Mouse (Mus musculus): ENCODE results near the gene Grasp.

Gene Grasp

DNA sequence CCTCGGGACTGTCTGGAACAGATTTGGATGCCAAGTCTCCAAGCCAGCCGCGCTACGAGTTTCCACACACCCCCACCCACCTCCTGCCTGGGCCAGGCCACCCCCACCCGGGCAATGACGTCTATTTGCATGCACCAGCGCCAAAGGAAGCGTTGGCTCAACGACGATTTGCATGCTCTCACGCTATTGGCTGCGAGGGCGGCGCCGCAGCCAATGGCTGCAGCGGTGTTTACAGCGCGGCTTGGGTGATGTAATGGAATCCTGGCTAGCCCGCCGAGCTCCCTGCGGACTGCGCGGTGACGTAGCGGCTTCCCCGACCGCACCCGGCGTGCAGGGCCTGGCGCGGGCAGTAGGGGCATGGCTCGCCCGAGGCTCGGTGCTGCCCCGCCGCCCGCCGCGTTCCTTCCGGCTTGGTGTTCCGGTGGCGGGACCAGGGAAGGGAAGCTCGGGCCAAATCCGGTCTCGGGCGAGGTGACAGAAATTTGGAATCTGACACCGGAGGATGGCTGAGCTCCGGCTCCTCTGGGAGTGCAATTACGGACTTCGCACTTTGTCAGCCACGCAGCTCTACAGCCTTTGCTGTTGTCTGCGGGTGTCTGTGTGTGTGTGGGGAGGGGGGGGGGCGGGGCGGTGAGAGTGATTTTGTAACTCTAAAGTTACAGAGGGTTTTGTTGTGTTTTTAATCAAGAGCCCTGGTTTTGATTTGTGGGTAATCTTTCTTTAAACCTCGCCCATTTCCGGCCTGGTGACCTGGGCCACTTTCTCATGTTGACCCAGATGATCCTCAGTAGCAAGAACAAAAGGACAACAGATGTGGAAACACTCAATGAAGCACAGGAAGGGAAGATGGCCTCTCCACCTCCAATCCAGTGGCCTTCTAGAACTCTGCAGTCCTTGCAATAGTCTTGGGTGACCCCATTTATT lies 22.5 kb downstream of the Grasp start:
- DNase-seq (ENCODE audit: low read depth in 2 of 2, low spot score in 2 of 2): peak; percentile 92

DNA sequence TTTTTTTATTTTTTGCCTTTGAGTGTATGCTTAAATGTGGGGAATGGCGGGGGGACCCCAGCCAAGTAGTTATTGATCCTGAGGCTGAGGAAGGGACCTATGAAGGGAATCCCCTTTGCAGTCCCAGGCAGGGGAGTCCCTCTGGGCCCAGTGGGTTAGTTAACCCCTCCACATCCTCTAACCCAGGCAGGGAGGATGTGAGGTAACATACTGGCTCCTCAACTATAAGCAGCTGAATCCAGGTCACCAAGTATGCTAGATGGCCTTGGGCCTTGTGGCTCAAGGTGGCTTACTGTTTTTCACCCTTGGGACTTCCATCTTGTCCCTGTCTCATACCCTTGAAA lies 23.1 kb downstream of the Grasp start:
- DNase-seq (ENCODE audit: low read depth in 2 of 2, low spot score in 2 of 2): no peak

DNA sequence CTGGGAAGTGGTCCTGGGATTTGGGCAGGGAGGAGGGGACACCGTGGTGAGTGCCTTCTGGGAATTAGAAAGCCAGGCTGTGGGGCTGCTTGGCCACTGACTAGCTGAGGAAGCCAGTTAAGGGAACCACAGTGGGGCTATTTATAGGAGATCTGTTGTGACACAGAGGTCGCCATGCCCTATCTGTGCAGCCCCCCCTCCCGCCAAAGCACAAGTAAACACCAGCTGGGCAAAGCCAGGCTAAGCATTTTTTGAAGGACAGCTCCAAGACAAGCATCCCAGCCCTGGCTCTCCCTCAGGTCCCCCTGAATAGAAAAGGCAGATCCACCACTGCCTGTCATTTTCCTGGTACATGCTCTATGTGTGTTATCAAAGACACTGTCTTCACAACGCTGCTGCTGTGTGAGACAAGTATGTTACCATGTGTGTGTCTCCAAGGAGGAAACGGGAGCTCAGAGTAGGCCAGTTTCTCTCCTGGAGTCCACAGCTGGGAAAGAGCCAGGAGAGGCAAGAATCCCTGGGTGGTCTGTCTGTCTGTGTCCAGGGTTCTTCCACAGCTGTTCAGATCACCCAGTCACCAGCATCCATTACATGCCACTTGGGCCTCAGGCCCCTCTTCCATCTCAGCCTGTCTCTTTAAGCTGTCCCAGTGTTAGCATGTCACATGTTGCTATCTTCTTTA lies 24.2 kb downstream of the Grasp start:
- DNase-seq (ENCODE audit: low read depth in 2 of 2, low spot score in 2 of 2): no peak

DNA sequence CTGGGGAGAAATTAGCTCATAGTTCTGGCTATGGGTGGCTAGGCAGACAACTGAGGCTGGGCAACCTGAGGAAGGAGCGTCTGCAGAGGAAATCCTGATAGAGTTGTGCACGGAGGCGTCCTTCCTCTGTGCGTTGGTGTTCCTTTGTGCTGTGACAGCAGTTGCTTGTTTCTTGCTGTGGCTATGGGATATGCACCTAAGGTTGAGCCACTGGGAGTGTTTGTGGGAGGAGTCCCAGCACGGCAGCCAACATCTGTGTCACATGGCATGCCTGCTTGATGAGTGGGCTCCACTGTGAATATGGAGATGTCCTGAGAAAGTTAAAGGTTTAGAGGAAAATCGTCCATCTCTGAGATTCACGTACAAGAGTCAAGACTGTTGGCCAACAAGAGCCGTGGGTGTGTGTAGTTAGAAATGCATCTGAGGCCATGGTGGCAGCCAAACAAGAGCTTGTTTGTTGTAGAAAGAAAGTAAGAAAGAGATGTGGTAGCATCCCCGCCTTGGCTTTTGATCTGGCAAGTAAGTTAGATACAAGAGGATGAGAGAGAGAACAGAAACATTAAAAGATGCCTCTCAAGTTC lies 26.3 kb downstream of the Grasp start:
- no peak for DNase-seq (ENCODE audit: low read depth in 2 of 2, low spot score in 2 of 2)

DNA sequence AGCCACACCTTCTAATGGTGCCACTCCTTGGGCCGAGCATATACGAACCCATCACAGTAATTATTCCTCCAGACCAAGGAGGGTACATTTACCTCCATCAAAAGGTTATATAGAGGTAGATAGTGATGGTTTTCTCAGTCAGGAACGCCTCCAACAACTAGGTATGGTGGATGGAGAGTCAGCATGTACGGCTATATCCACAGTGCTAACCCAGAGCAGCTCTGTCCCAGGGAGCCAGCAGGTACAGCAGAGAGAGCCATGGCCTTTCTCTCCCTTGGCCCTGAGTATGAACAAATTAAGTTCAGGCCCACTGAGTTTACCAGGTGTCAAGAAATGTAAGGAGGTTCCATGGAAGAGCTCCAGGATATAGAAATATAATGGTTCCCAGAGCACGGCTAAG lies 27.9 kb downstream of the Grasp start:
- no peak for DNase-seq (ENCODE audit: low read depth in 2 of 2, low spot score in 2 of 2)

DNA sequence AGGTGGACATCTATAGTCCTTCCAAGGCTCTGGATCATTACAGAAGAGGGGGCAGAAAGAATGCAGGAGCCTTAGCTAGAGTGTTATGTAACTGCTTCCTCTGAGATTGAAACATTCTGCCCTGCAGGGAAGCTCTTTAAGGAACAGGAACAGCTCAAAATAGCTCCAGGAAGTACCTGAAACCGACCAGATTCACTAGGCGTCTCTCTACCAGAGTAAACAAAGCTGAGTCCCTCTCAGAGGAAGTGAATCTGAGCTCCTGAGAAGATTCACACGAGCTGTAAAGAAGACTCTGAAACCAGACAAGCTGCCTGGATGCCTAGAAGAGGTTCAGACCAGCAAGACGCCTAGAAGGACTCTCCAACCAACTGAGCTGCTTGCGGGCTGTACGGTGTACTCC lies 28.6 kb downstream of the Grasp start:
- DNase-seq (ENCODE audit: low read depth in 2 of 2, low spot score in 2 of 2): no peak

DNA sequence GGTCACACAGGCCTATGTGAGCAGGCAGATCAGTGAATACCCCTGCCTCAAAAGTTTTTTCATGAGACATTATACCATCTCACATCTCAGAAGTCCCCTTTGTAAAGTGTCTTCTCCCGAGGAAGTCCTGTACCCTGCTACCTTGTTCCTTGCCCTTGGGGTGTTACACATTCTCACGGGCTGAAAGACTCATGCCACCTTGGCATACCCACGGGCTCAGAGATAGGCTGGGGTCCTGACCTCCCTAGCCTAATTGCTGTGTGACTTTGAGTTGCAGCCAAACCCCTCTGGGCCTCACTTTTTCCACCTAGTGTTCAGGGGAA lies 29.5 kb downstream of the Grasp start:
- DNase-seq (ENCODE audit: low read depth in 2 of 2, low spot score in 2 of 2): no peak

DNA sequence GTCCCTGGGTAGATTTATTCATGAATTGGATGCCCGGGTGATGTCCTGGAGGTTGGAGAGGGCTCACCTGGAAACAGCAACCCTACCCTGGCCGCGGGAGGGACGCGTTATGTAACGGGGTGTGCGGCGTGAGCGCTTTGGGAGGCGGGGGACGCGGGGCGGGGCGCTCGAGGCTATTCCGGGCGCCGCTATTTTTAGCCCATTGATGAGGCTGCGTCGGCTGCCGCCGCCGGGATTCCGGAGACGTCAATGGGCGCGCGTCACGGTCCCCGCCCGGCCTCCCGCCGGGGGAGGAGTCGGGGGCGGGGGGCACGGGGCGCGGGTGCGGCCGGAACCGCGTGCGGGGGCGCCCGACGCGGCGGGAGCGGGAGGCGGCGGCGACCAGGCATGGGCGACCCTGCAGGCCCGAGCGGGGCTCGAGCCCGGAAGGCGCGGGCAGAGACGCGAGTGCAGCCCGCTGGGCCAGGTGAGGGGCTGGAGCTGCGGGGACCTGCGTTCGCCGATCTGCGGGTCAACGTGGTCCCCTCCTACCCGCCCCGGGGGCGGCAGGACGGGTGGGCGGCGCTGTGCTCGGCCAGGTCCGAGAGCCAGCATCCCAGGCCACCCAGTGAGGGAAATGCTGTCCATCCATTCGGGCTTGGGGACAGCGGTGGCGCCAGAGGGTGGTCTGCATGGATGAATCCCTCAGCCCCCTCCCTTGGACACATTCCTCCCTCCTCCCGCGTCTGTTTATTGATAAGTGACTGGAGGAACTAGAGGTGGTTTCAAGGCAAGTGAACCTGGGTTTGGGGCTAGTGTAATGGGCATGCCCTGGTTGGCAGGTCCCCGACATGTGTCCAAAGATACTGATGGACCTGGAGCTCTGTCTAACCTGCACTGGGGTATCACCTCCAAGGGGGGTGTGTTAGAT lies 30.2 kb downstream of the Grasp start, which contains the start of gene Nr4a1:
TSS of gene Nr4a1 (plus strand) at position 384 of the 910 bp plus-strand sequence.
- DNase-seq (ENCODE audit: low read depth in 2 of 2, low spot score in 2 of 2): peak; percentile 62 to 63

DNA sequence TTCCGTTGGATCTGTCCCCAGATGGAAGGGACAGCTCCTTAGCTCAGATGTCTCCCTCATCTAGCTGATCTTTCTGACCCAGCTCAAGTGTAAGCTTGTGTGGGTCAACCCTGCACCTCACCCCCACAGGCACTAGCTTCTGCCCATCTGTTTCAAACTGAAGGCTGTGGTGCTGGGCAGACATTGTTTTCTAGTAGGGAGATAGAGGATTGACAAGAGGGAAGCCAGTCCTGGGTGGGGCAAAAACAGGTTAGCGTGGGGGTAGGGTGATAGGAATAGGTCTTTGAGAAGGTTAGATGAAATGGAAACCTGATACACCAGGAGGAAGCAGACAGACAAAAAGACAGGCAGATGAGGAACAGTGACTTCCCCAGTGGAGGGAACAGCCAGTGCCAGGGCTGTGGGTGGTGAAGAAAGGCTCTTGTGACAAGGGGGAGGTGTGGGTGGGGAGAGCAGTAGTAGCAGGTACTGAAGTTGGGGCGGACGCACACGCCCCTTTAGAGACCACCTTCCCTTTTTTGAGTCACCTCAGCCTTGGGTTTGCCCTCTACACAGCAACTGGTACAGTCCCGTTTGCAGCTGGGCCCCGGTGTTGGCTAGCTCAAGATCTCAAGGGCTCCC lies 32.0 kb downstream of the Grasp start:
- no peak for DNase-seq (ENCODE audit: low read depth in 2 of 2, low spot score in 2 of 2)

DNA sequence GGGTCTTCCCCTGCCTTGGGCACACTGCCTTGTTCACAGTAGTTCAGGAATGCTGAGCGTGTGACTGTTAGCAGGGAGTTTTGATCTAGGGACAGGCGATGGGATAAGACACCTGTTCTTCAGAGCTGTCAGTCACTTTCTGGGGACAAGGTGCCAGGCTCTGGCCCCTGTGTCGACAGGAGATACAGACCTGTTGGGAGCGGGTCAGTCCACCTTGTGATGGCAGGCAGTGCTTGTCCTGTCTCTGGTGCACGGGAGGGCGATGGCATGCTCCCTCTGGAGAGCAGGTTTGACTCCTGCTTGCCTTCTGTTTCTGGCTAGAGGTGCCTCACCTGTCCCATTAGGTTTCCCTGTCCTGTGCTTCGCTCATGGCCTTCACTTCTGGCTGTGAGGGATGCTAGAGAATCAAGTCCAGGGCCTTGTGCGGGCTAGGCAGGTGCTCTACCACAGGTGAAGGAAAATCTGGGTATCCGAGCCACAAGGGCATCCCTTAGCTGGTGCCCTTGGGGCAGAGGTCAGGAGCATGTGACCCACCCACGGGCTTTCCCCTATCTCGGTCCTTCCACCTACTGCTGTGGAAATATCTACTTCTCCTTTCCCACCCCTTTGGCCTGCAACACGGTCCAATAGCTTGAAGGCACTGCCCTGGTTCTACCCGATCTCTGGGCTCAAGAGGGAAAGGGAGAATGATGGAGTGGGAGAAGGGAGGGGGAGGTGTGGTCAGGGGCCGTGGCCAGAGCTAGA lies 32.6 kb downstream of the Grasp start:
- no peak for DNase-seq (ENCODE audit: low read depth in 2 of 2, low spot score in 2 of 2)

DNA sequence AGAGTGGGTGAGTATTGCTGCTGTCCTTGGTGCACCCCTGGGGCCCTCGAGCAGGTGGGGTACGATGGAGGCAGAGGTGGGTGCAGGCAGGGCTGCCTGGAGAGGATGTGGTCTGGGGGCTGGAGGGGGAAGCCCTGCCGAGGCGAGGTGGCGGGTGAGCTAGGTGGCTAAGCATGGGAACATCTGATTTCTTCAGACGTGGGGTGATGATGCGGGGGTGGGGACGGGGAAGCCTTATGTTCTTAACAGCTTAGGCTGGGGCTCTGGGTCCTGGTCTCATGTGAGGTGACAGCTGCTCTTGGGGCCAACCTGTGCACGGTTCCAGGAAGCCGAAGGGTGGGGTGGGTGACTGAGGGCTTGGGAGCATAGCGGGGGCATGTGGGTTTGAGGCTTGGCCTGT lies 34.4 kb downstream of the Grasp start:
- DNase-seq (ENCODE audit: low read depth in 2 of 2, low spot score in 2 of 2): peak; percentile 84

DNA sequence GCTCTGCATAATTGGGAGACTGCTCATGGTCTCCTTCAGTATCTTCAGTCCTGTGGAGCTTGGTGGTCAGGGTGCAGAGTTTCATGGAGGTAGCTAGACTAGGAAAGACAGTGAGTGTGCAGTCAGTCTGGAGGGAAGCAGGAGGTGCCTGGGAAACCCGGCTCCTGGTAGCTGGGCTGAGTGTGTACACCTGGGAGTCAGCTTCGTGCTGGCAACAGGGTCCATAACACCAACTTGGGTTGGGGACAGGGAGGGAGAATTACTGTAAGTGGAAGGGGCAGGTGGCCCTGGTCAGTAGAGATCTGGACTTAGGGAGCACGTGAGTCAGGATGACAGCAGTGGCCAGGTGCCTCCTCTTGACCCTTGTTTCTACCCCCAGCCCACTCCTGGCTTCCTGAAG lies 35.9 kb downstream of the Grasp start:
- DNase-seq (ENCODE audit: low read depth in 2 of 2, low spot score in 2 of 2): no peak

DNA sequence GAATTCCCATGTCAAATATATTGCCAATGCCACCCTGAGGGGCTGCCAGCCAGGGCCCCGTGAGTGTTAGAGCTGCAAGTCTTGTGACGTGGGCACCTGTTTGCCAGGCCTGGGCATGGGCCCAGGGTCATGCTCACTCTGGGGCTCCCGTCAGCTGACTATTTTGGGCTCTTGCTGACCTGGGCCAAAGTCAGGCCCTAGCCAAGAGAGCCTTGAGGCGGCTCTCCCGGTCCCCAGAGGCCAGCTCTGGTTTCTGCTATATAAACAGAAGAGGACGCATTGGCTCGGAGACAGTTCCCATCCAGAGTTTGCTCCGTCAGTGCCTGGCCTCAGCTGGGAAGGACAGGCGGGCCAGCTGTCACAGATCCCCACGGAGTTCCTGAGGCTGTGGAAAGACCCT lies 36.4 kb downstream of the Grasp start:
- no peak for DNase-seq (ENCODE audit: low read depth in 2 of 2, low spot score in 2 of 2)

DNA sequence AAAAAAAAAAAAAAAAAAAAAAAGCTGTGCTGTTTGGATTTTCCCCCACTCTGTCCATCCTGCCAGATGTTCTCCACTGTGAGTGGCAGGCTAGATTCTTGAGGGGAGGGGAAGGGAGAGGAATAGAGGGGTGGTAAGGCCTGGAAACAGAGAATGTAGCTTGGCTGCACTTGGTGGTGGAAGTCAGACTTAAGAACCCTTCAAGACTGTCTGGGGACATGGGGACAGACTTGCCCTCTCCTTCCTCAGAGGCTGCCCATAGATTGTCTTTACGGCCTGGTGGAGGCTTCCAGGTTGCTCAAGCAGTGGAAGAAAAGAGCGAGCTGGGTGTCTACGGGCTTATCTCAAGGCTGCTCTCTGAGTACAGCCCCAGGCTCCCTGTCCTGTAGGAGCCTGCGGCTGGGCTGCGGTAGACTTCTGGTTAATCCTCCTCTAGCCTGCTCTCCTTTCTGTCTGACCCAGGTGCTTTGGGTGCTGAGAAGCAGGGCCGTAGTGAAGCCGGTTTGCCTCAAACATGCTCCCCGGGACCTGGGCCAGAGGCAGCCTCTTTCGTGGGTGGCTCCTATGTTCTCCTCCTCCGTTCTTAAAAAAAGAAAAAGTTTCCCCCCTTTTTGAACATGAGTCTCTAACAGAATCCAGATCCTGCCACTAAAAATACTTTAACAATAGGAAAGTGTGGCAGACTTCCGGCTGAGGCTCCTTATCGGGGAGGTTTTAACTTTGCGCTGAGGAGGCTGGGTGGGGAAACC lies 37.1 kb downstream of the Grasp start:
- DNase-seq (ENCODE audit: low read depth in 2 of 2, low spot score in 2 of 2): no peak

DNA sequence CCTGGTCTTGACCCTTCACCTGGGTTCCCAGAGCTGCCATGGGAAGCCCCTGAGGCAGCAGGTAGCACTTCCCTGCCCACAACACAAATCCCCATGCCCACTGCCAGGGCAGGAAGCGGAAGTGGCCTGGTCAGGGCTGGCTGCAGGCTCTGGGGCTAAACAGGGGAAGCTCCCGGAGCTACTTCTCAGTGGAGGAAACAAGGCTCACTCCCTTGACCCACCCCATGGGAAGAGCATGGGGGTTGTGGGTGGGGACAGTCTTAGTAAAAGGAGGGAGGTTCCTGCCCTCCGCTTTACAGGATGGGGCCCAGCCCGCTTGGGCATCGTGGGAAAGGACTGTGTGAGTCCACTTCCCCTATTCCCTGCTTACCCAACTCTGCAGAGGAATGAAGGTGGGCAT lies 38.5 kb downstream of the Grasp start:
- no peak for DNase-seq (ENCODE audit: low read depth in 2 of 2, low spot score in 2 of 2)

DNA sequence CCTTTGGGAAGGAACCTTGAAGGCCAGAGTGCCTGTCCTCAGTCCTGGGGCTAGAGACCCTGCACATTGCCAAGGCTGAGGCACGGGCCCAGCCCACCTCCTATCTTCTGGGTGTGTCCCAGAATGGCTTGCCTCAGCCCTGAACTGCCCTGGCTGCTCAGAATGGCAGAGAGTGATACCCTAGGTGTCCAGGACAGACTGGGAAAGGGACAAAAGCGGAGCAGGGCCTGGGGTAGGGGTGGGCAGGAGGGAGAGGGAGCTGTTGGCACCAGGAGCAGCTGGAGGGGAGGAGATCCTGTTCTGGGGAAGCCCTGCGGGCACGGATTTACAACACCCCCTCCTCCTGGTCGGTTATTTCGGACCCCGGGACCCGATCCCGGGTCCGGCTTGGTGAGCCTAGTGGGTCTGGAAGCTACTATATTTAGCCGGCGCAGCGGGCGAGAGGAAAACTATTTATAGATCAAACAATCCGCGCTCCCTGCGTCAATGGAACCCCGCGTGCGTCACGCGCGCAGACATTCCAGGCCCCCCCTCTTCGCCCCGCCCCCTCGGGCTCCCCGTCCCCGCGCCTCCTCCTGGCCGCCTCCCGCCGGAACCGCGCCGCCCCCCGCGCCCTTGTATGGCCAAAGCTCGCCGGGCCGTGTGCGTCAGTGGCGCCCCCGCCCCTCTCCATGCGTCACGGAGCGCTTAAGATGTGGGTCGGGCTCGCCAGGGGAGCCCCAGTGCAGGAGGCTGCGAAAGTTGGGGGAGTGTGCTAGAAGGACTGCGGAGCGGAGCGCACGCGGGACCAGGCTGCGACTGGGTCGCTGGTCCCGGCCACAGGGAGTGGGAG lies 42.4 kb downstream of the Grasp start:
- peak; percentile 97 to 99 for DNase-seq (ENCODE audit: low read depth in 2 of 2, low spot score in 2 of 2)

DNA sequence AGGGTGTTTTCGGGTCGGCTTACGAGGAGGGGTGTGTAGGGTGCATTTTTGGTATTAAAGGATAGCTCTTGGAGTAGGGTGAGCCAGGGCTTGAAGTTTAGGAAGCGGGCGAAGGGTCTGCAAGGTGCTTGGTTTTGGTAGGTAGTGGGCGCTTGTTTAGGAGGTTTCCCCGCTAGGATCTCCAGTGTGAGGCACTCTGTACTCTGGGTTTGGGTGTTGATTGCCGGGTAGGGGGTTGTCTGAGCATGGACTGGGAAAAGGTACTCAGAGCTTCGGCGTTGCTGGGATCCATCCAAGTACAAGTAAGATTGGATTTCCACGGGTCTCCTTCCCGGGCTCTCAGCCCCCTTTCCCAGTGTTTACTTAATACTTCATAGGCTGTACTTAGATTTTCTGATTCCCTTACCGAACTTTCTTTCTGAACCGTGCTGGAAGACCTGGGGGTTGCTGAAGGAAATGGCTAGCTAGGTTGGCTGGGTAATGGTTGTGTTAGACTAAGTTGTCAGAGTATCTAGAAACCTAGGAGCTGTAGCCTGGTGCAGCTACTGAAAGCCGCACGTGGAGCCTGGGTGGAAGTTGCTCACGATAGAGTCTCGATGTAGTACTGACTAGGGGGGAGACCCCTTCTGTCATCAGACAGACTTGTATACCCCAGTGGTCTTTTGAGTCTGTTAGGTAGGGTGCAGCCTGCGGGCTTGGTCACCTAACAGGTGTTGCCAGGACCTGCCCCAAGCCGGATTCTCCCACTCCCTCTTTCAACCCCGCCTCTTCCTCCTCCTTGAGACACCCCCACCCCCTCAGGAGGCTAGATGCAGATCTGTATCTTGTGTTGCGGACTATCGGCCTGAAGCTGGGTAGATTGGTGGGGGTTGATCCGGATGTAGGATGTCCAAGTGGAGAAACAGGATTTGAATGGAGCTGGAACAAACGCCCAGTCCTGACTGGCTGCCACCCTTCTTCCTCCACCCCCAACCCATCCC lies 43.4 kb downstream of the Grasp start:
- peak in 1 of 2 experiments; percentile 41 for DNase-seq (ENCODE audit: low read depth in 2 of 2, low spot score in 2 of 2)

Measured in CD8-positive naive resting alpha-beta T cell, adult 2 months (primary cell).